Mouse (Mus musculus) myocyte (in vitro differentiated cells): ENCODE results near the gene Sh2b3.
A peak's percentile ranks its signal among the peaks of the same experiment; 100 is the strongest.

Experiments
- POLR2A ChIP-seq: IDR thresholded peaks from one replicate; pipeline ENCODE4 v1.6.1; 2011; ENCODE audit warnings: low read depth, mild to moderate bottlenecking, control low read depth, moderate library complexity; ENCODE audit not compliant: insufficient read length
- POLR2AphosphoS2 ChIP-seq: IDR thresholded peaks from one replicate; pipeline ENCODE4 v1.6.1; 2011; ENCODE audit warnings: low read depth, control low read depth; ENCODE audit not compliant: insufficient read length
- TCF12 ChIP-seq: IDR thresholded peaks from one replicate; pipeline ENCODE4 v1.6.1; 2011; ENCODE audit warnings: mild to moderate bottlenecking, control low read depth; ENCODE audit not compliant: poor library complexity, insufficient read depth, severe bottlenecking
- USF1 ChIP-seq: IDR thresholded peaks from one replicate; pipeline ENCODE4 v1.6.1; 2011; ENCODE audit warnings: low read depth, mild to moderate bottlenecking, control low read depth, moderate library complexity

DNA sequence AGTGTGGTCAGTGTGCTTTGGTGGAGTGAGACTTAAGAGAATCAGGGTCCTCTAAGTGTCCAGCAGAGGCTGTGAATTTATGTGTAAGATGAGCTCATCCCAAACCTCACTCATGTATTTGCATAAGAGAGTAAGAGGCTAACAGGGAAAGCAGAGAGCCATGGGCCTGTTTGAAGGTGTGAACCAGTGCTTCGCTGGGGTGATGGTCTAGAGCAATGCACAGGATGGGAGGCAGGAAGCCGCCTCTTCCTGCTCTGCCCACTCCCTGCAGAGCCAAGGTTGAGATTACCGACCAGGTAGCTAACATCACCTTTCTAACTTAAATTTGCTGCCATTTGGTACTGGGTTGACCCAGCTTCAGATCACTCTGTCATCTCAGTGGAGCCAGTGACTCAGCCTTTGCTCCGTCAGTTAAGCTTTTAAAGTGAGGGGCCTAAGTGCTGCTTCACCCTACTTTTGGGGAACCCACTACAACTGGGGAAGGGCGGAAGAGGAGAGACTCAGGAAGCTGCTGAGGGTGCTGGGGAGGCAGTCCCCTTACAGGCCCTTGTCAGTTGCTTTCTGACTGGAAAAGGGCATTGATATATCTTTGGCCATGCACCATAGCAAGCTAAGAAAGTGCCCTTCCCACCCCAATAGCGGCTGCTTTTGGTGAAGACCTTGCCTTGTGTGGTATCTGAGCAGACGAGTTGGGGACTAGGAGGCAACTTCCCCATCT is 24.8 kb downstream of the Sh2b3 start:
- TF ChIP-seq USF1 (no peak), POLR2A (peak; percentile 5), TCF12 (no peak), POLR2AphosphoS2 (no peak)
